Mouse (Mus musculus) kidney, embryonic 16.5 days (tissue): Measurements from ENCODE around the gene Slc12a9. TPM values are rescaled to one million over a fixed set of nuclear protein-coding genes. Genes with fewer than 3 reads are reported as not detected.

Source experiments
- ATAC-seq: fragments of 200-750 bp; cut with Nextera tagmentation; 2 replicates; pipeline ENCODE4 v1.8.0; 2017; ENCODE audit warnings: moderate TSS enrichment; ENCODE audit not compliant: low FRiP score, low TSS enrichment
- H3K27ac ChIP-seq: fragments of 300-500 bp; sonication (generic); 2 replicates; pipeline ENCODE4 v1.5.1; 2014; ENCODE audit warnings: low read length
- H3K27me3 ChIP-seq: fragments of 300-500 bp; sonication (generic); 2 replicates; pipeline ENCODE4 v1.6.1; 2014; ENCODE audit warnings: low read length, control low read depth, mixed read lengths; ENCODE audit not compliant: insufficient read depth
- H3K36me3 ChIP-seq: fragments of 300-500 bp; sonication (generic); 2 replicates; pipeline ENCODE4 v1.6.1; 2014; ENCODE audit warnings: low read length, control low read depth, mixed read lengths; ENCODE audit not compliant: insufficient read depth
- H3K4me1 ChIP-seq: fragments of 300-500 bp; sonication (generic); 2 replicates; pipeline ENCODE4 v1.6.1; 2014; ENCODE audit warnings: low read length, control low read depth, mixed read lengths; ENCODE audit not compliant: insufficient read depth
- H3K4me2 ChIP-seq: fragments of 300-500 bp; sonication (generic); replicated peaks from 2 replicates; pipeline ENCODE4 v1.6.1; 2014; ENCODE audit warnings: low read depth, low read length
- H3K4me3 ChIP-seq: fragments of 300-500 bp; sonication (generic); 2 replicates; pipeline ENCODE4 v1.5.1; 2014; ENCODE audit warnings: mild to moderate bottlenecking, low read length
- H3K9ac ChIP-seq: fragments of 300-500 bp; sonication (generic); replicated peaks from 2 replicates; pipeline ENCODE4 v1.6.1; 2014; ENCODE audit warnings: low read length
- H3K9me3 ChIP-seq: fragments of 300-500 bp; sonication (generic); 2 replicates; pipeline ENCODE4 v1.6.1; 2016; ENCODE audit warnings: low read length, control low read depth
- WGBS: fragments of 180-500 bp; shearing (Covaris S2); extraction: QIAGEN DNeasy Blood & Tissue Kit; methylation state at CpG from one replicate; pipeline ENCODE4 v1.1.7; 2014; 5-methylcytosine and 5-hydroxymethylcytosine counted together
- polyA plus RNA-seq: library from polyadenylated mRNA; unstranded; fragments of >200 nt; fragmentation: Nextera tagmentation; extraction: Ambion mirVana; gene quantifications from 2 replicates; pipeline ENCODE4 v1.2.1, GENCODE M21; 2015

The Slc12a9 gene
- polyA plus RNA-seq, 1 experiment from 2014 or later = 16.3 TPM

DNA sequence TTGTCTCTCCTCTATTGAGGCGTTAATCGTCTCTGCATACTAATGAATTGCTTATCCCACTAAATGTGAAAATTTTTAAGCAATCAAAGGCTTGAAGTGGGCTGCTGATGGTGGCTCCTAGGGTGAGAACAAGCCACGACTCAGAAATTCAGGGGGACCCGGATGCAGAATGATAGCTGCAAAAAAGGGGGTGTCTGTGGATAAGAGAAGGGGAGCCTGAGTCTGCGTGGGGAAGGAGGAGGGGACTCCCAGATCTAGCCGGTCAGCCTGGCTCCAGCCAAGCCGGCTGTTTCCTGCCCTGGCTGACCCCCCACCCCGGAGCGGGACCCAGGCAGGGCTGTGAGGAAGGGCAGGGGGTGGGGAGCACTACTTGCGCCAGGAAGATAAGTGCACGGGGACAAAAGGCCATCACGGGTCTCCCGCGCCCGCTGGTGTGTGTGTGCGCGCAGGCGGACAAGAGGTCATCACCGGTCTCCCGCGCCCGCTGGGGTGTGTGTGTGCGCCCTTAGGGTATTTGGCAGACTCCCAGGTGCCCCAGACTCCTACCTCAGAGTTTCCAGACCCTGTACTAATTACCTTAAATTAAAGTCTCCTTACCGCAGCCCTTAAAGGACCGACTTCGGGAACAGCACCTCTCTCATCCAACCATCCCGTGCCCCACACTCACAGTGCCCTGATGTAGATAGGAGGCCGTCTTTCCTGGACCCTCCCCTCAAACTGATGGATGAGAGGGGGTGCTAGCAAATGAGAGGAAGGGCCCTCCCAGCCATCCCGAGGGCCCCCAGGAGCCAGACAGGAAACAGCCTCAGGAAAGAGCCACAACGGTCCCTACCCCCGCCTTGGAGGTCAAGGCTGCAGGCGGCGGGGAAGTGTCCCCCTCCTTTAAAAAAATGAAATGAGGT, 15.3 kb upstream of the Slc12a9 start:
- H3K36me3 ChIP-seq = peaks cover 3% of the 10 kb centered on the region; the same call in 1 of the 2 replicates
- peak overlapping the region; percentile 95 for H3K4me3 ChIP-seq
- H3K4me1 ChIP-seq = peaks cover 58% of the 10 kb centered on the region
- peak overlapping the region; percentile 93 for H3K4me2 ChIP-seq
- peak; percentile 29 for ATAC-seq
- H3K9ac ChIP-seq = peak overlapping the region; percentile 71
- no peaks in the 10 kb centered on the region for H3K9me3 ChIP-seq
- H3K27me3 ChIP-seq = no peaks in the 10 kb centered on the region
- peak overlapping the region; percentile 98 for H3K27ac ChIP-seq
- WGBS = 1% methylated on average over 33 of the region's 33 CpGs

DNA sequence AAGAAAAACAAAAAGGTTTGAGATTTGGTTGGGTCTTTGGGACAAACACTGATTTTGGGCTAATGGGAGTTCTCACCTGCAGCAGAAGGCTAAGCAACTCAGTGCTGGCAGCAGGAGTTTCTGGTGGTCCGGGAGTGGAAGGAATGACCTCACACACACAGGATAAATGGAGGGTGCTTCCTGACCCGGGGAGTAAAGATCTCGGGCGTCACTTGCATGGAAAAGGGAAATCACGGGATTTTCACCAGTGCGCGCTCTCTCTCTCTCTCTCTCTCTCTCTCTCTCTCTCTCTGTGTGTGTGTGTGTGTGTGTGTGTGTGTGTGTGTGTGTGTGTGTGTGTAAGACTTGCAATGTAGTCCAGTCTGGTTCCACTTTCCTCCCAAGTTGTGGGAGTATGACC, 14.5 kb upstream of the Slc12a9 start:
- peak overlapping the region; percentile 95 for H3K4me3 ChIP-seq
- no peaks in the 10 kb centered on the region for H3K36me3 ChIP-seq
- H3K4me1 ChIP-seq = peaks cover 53% of the 10 kb centered on the region
- WGBS = 7% methylated on average over 7 of the region's 7 CpGs
- peak overlapping the region; percentile 93 for H3K4me2 ChIP-seq
- H3K27ac ChIP-seq = peak overlapping the region; percentile 98
- ATAC-seq = no peak
- H3K9me3 ChIP-seq = no peaks in the 10 kb centered on the region
- no peaks in the 10 kb centered on the region for H3K27me3 ChIP-seq
- peak overlapping the region; percentile 71 for H3K9ac ChIP-seq

DNA sequence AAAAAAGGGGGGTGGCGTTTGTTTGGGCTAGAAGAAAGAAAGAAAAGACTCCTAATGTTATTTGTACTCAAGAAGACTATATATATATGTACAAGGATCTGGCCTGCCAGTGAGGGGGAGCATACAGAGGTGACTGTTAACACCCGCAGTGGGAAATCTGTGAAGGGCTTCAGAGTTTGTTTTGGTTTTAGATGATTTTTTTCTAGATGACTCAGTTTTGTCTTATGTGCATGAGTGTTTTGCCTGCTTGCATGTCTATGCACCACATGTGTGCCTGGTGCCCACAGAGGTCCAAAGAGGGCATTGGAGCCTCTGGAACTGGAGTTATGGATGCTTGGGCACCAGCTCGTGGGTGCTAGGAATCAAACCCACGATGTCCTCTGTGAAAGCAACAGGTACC, 13.6 kb upstream of the Slc12a9 start:
- H3K9me3 ChIP-seq = no peaks in the 10 kb centered on the region
- H3K4me1 ChIP-seq = peaks cover 47% of the 10 kb centered on the region

DNA sequence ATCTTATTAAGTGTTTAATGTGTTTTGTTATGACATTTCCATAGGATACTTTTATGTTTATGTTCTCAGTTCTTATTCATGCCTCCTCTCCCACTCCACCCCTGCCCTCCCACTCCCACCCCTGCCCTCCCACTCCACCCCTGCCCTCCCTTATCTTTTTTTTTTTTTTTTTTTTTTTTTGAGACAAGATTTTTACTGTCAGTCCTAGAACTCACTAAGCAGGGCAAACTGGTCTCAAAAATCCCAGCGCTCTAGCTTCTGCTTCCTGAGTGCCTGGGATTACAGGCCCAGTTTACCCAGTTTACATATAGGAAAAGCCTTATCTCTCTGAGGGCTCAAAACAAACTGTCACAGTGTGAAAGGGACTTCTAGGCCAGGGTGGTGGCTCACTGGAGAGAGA, 13.0 kb upstream of the Slc12a9 start:
- H3K9ac ChIP-seq = peak overlapping the region; percentile 30; the same call in 1 of the 2 replicates
- H3K4me2 ChIP-seq = peak overlapping the region; percentile 32
- 0 out of 2 replicates have a peak overlapping the region, but pooled peaks have one; percentile 8 for H3K4me3 ChIP-seq
- 85% methylated on average over 1 of the region's 1 CpGs for WGBS
- peaks cover 42% of the 10 kb centered on the region for H3K4me1 ChIP-seq
- no peaks in the 10 kb centered on the region for H3K27me3 ChIP-seq
- H3K36me3 ChIP-seq = no peaks in the 10 kb centered on the region
- H3K27ac ChIP-seq = peak overlapping the region; percentile 74
- no peaks in the 10 kb centered on the region for H3K9me3 ChIP-seq
- ATAC-seq = no peak

More for the DNA sequence above, 13.6 kb upstream of the Slc12a9 start:
- Histone ChIP-seq H3K4me2 (no peak overlapping the region), H3K27me3 (no peaks in the 10 kb centered on the region), H3K27ac (peak overlapping the region; percentile 74), H3K36me3 (no peaks in the 10 kb centered on the region), H3K9ac (no peak overlapping the region), H3K4me3 (no peak overlapping the region)
- no peak for ATAC-seq
- 84% methylated on average over 4 of the region's 4 CpGs for WGBS

DNA sequence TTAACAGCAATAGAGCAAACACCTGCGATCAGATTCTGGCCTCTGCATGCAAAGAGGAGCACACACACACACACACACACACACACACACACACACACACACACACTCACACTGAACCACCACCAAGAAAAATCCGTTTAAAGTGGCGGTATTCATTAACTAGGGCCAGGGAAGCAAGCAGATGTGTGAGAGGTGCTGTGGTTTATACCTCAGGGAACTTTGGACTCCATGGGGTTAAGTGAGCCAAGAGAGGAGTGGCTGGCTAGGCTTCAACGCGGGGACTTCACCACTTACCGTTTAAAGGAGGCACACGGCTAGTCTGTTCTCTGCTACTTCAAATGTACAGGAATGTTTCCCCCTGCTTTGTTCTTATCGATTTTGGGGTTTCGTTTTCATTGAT, 12.4 kb upstream of the Slc12a9 start:
- ATAC-seq = no peak
- Histone ChIP-seq H3K36me3 (no peaks in the 10 kb centered on the region), H3K4me1 (peaks cover 40% of the 10 kb centered on the region), H3K4me3 (0 out of 2 replicates have a peak overlapping the region, but pooled peaks have one; percentile 8), H3K4me2 (peak overlapping the region; percentile 32), H3K27me3 (no peaks in the 10 kb centered on the region), H3K27ac (peak overlapping the region; percentile 74), H3K9ac (peak overlapping the region; percentile 30; the same call in 1 of the 2 replicates), H3K9me3 (no peaks in the 10 kb centered on the region)
- 16% methylated on average over 9 of the region's 9 CpGs for WGBS

DNA sequence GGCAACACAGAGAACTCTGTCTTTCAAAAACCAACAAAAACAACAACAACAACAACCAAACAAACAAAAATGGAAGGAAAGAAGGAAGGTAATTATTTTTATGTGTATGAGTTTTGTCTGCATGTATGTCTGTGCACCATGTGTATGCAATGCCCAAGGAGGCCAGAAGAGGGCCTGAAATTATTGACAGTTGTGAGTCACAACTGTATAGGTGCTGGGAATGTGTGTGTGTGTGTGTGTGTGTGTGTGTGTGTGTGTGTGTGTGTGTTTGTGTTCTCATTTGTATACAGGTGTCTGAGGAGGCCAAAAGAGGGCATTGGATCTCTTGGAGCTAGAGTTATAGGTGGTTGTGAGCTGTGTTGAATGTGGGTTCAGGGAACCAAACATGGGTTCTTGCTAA, 10.5 kb upstream of the Slc12a9 start:
- no peak for ATAC-seq
- Histone ChIP-seq H3K36me3 (no peaks in the 10 kb centered on the region), H3K27me3 (no peaks in the 10 kb centered on the region), H3K4me3 (no peak overlapping the region), H3K4me1 (peaks cover 46% of the 10 kb centered on the region), H3K9me3 (no peaks in the 10 kb centered on the region), H3K9ac (no peak overlapping the region), H3K27ac (no peak overlapping the region), H3K4me2 (no peak overlapping the region)

DNA sequence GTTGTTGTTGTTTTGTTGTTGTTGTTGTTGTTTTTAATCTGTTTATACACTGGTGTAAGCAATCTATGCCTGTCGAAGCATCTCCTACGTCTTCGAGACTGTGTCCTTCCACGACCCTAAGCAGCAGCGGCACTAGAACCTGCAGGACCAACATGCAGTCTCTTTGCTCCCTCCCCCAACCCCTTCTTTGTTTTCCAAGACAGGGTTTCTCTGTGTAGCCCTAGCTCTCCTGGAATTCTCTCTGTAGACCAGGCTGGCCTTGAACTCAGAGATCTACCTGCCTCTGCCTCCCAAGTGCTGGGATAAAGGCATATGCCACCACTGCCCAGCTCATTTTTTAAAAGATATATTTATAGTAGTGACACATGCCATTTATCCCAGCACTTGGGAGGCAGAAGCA, 10.0 kb upstream of the Slc12a9 start:
- no peak overlapping the region for H3K27ac ChIP-seq
- peaks cover 42% of the 10 kb centered on the region for H3K4me1 ChIP-seq
- H3K4me2 ChIP-seq = no peak overlapping the region
- H3K27me3 ChIP-seq = no peaks in the 10 kb centered on the region
- no peaks in the 10 kb centered on the region for H3K36me3 ChIP-seq
- H3K4me3 ChIP-seq = no peak overlapping the region
- ATAC-seq = no peak
- no peak overlapping the region for H3K9ac ChIP-seq
- H3K9me3 ChIP-seq = no peaks in the 10 kb centered on the region
- WGBS = 97% methylated on average over 5 of the region's 5 CpGs

DNA sequence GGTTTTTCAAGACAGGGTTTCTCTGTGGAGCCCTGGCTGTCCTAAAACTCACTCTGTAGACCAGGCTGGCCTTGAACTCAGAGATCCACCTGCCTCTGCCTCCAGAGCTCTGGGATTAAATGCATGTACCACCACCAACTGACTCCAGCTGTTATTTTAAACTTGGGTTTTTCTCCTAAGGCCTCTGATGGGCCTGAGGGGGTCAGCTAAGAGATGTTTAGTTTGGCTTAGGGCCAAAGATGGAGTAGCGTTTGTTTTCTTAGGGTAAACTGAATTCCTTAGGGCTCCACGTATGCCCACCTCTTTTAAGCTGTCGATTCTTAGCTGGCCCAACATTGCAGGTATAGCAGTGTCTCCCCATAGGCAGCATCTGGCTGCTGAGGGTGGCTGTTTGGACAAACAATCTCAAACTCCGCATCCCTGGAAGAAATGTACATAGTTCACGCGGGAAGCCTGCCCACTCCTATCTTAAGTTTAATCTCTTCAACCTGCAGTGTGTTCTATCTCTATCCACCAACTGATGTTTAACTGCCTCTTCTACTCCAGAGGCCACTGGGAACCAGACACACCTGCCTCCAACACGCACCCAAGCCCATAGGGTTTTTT, 9.1 kb upstream of the Slc12a9 start:
- H3K4me3 ChIP-seq = no peak overlapping the region
- WGBS = 50% methylated on average over 7 of the region's 7 CpGs
- H3K9ac ChIP-seq = no peak overlapping the region
- no peak overlapping the region for H3K27ac ChIP-seq
- no peaks in the 10 kb centered on the region for H3K9me3 ChIP-seq
- no peak for ATAC-seq
- peaks cover 38% of the 10 kb centered on the region for H3K4me1 ChIP-seq
- no peaks in the 10 kb centered on the region for H3K27me3 ChIP-seq
- no peaks in the 10 kb centered on the region for H3K36me3 ChIP-seq
- H3K4me2 ChIP-seq = no peak overlapping the region

DNA sequence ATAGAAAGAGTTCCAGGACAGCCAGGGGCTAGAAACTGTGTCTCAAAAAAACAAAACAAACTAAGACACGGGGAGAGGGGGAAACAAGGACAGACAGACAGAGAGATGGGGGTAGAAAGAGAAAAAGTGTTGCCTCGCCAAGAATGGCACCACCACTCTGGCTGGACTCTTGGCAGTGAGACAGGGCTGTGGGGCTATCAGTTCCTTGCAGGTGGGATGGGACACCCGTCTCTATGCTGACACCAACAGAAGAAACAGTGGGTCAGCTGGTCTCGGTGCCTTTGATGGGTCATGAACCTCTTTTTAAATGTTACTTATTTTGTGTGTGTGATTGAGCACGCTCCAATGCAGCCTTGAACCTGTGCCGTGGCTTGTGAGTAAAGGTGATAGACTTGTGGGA, 6.8 kb upstream of the Slc12a9 start:
- H3K9me3 ChIP-seq = no peaks in the 10 kb centered on the region
- peaks cover 22% of the 10 kb centered on the region for H3K4me1 ChIP-seq
- 71% methylated on average over 6 of the region's 6 CpGs for WGBS
- H3K27me3 ChIP-seq = no peaks in the 10 kb centered on the region
- peak overlapping the region; percentile 93 for H3K27ac ChIP-seq
- no peak overlapping the region for H3K4me3 ChIP-seq
- no peak for ATAC-seq
- 0 out of 2 replicates have a peak overlapping the region, but pooled peaks have one; percentile 81 for H3K9ac ChIP-seq
- H3K4me2 ChIP-seq = no peak overlapping the region
- H3K36me3 ChIP-seq = no peaks in the 10 kb centered on the region
